Mouse (Mus musculus) layer of hippocampus, adult 2 months (tissue): ENCODE measurements around the gene Susd3. TPM values are rescaled to one million over a fixed set of nuclear protein-coding genes. Genes with fewer than 3 reads are reported as not detected.
A peak's percentile ranks its signal among the peaks of the same experiment; 100 is the strongest.

Experiments used
- DNase-seq, 2 experiments: peaks; one replicate each; pipeline ENCODE4 v3.0.0; 2022; ENCODE audit warnings: low spot score in 2 of 2
- H3K27ac ChIP-seq: fragments of 200-600 bp; 2 replicates; pipeline ENCODE4 v1.8.1; 2022
- H3K4me3 ChIP-seq: fragments of 200-600 bp; 2 replicates; pipeline ENCODE4 v1.8.1; 2022; ENCODE audit warnings: mild to moderate bottlenecking
- CTCF ChIP-seq: fragments of 200-600 bp; conservative IDR thresholded peaks from 2 replicates; pipeline ENCODE4 v1.8.1; 2022; ENCODE audit warnings: antibody characterized with exemption, mild to moderate bottlenecking, moderate library complexity
- total RNA-seq, 2 experiments: library from RNA; stranded (reverse); gene quantifications; 2 replicates each; pipeline ENCODE4 v1.2.3; 2021

Susd3 gene
- total RNA-seq, 2 experiments from 2014 or later = 1.7 TPM

- Histone ChIP-seq H3K4me3 (no peak overlapping the region), H3K27ac (no peak overlapping the region)
- no peak for DNase-seq
- no peak for TF ChIP-seq CTCF
These were observed 9.4 kb upstream of the Susd3 start for GRCm38 (mm10) chr13:49257819-49258313.

GRCm38 (mm10) chr13:49252746-49253145 lies 4.2 kb upstream of the Susd3 start:
- peak in 1 of 2 experiments; percentile 34 for DNase-seq
- TF ChIP-seq CTCF = no peak
- H3K4me3 ChIP-seq = no peak overlapping the region
- no peak overlapping the region for H3K27ac ChIP-seq

DNA sequence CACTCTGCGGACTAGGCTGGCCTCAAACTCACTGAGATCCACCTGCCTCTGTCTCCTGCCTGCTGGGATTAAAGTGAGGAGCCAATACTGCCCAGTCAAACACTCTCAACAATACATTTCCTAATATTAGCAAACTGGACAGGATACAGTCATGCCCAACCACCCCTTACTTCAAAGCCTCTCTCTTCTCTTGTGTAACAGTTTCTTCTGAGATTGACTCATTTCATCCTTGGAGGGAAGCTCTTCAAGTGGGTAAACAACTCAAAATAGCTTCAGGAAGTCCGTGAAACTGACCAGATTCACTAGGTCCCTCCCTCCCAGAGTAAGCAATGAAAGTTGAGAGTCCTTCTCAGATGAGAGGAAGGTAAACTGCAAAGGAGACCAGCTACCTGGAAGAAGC lies 3.6 kb upstream of the Susd3 start:
- Histone ChIP-seq H3K4me3 (no peak overlapping the region), H3K27ac (no peak overlapping the region)
- no peak for TF ChIP-seq CTCF
- DNase-seq = no peak

- Histone ChIP-seq H3K27ac (no peak overlapping the region), H3K4me3 (no peak overlapping the region)
- TF ChIP-seq CTCF = no peak
- DNase-seq = no peak
These were observed 2.4 kb upstream of the Susd3 start for GRCm38 (mm10) chr13:49250716-49251517.

DNA sequence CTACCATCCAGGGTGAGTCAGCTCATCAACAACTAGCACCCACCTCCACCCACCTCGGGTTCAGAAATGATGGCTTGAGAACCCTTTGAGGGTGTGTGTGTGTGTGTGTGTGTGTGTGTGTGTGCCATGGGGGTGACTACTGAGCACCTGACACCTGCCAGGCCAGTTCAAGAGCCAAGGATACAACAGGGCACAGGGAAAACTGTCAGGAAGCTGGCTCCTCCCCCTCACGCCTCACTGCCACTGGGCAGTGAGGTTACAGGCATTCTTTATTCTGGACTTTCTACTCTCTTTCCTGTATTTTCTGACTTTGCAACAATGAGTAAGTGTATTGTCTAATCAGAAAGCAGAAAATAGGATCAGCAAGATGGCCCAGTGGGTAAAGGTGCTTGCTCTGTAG lies 1.1 kb upstream of the Susd3 start:
- DNase-seq = no peak
- TF ChIP-seq CTCF = no peak
- Histone ChIP-seq H3K27ac (no peak overlapping the region), H3K4me3 (no peak overlapping the region)

DNA sequence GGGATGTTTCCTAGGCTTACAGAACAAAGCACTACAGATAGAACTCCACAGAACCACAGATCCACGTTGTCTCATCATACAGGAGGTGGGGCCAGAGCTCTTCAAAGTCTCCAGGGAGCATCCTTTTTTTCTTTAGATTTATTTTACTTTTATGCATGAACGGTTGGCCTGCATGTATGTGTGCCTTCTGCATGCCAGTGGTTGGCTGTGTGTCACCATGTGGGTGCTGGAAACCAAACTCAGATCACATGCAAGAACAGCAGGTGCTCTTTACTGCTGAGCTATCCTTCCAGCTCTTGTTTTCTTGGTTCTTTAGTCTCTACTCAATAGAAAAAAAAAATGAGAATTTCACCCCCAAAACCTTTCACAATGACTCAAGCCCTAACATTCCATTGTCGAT lies 417 bp upstream of the Susd3 start:
- Histone ChIP-seq H3K27ac (no peak overlapping the region), H3K4me3 (no peak overlapping the region)
- DNase-seq = no peak
- TF ChIP-seq CTCF = no peak

DNA sequence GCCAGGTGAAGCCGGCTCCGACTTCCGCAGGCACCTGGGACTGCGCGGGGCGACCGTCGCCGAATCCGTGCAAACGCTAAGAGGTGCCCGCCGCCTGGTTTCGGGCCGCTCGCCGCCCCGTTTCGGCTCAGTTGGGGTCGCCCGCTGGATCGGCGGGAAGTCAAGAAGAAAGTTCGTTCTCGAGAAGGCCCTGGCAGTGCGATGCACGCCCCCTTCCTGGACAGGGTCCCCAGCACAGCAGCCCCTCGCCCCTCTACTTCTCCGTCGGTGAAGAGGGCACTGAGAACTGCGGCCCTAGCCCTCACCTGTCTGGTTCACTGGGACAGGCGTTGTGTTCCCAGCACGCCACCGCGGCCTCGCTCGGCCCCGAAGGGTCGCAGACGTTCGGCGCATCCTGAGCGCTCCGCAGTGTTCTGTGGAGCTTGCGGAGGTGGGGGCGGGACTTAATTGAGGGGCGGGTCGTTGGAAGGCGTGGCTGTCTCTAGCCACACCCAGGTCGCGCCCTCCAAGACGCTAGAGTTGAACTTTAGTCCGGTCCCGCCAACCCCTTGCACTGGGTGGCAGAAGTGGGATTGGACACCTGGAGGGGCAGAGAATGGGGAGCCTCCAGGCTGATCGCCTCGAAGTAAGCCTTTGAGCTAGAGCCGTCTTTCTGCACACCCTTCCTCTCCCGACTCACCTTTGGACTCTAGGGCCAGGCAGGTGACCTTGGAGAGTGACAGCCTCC lies 603 bp downstream of the Susd3 start:
- TF ChIP-seq CTCF = no peak
- DNase-seq = no peak
- H3K27ac ChIP-seq = no peak overlapping the region
- H3K4me3 ChIP-seq = peak overlapping the region; percentile 45

DNA sequence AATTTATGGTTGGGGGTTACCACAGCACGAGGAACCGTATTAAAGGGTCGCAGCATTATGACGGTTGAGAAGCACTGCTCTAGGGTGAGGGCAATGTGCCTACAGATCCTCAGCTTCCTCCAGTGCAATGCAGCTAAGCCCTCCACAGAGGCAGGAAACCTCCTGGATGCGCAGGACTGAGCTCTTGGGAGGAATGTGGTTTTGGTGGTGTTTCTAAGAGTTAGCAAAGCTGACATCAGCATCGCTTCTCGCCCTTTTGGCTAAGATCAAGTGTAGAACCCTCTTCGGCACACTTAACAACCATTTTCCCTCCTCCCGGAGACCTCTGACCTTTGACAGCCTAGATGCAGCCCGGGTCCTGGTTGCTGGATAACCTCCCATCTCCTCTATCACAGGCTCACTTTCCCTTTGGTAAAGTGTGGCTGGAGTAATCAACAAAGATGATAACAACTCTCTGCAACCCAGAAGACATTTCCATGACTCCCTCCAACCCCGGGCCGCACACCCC lies 1.2 kb downstream of the Susd3 start:
- H3K4me3 ChIP-seq = peak overlapping the region; percentile 45

GRCm38 (mm10) chr13:49246626-49247025 lies 1.9 kb downstream of the Susd3 start:
- Histone ChIP-seq H3K27ac (no peak overlapping the region), H3K4me3 (no peak overlapping the region)
- no peak for TF ChIP-seq CTCF
- no peak for DNase-seq

More for the DNA sequence above, 1.2 kb downstream of the Susd3 start:
- no peak for DNase-seq
- H3K27ac ChIP-seq = no peak overlapping the region
- TF ChIP-seq CTCF = no peak

DNA sequence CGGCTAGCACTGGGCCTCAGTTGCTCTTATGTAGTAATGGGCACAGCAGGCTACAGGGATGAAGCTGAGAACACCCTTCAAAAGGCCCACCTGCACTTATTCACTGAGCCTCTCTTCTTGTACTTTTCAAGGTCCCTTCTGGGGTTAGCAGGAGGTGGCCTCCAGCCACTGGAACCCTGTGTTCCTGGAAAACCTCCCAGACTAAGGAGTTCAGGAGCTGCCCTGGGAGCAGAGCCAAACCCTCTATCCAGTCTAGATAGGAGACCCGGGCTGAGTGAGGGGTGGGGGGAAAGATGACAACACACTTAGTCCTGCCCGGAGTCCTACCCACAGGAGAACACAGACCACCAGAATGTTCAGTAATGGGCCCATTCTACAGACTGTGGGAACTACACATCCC lies 2.5 kb downstream of the Susd3 start:
- no peak overlapping the region for H3K4me3 ChIP-seq
- DNase-seq = no peak
- no peak for TF ChIP-seq CTCF
- H3K27ac ChIP-seq = no peak overlapping the region

- no peak overlapping the region for H3K27ac ChIP-seq
- no peak overlapping the region for H3K4me3 ChIP-seq
- TF ChIP-seq CTCF = no peak
- no peak for DNase-seq
These were observed 3.3 kb downstream of the Susd3 start for GRCm38 (mm10) chr13:49245251-49245650.

DNA sequence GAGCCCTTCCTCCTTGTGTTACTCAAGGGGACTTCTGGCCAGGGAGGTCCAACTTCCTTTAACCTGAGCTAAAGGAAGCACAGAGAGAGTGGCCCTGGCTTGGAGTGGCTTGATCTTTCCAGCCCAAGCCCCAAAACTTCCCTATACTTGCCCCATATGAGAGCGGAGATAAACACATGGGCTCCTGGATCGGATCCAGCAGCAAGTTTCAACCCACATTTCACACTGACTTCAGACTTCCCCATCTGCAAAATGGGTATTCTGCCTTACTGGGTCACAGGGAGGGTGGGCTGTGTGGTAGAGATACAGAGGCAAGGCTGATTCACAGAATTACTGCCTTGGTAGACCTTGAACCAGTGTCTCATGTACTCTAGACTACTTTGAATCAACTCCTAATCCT lies 5.0 kb downstream of the Susd3 start:
- no peak overlapping the region for H3K4me3 ChIP-seq
- H3K27ac ChIP-seq = peak overlapping the region; percentile 14; the same call in 1 of the 2 replicates
- TF ChIP-seq CTCF = no peak
- DNase-seq = no peak

GRCm38 (mm10) chr13:49242321-49243065 lies 6.0 kb downstream of the Susd3 start:
- H3K4me3 ChIP-seq = no peak overlapping the region
- peak overlapping the region; percentile 64; the same call in 1 of the 2 replicates for H3K27ac ChIP-seq
- no peak for TF ChIP-seq CTCF
- DNase-seq = no peak
